Mouse (Mus musculus): Measurements from ENCODE around the gene Gm8104. TPM values are rescaled to one million over a fixed set of nuclear protein-coding genes. Genes with fewer than 3 reads are reported as not detected.
A peak's percentile ranks its signal among the peaks of the same experiment; 100 is the strongest.
"Not testable (repeated sequence)": the region's sequence is repeated elsewhere in the genome, so short reads cannot be mapped to it uniquely, and the experiment has no call there.

Gene Gm8104
- total RNA-seq (2021) = under 1 TPM; 0.57 to 0.64 TPM

- intact Hi-C loops (cut with DNase I); DNase-seq (ENCODE audit: low spot score in 2 of 2): not testable (repeated sequence)
These were observed at the start of gene Gm8104 for GRCm38 (mm10) chr14:43100301-43100700. TSS of gene Gm8104 (plus strand) at chr14:43100601.

- intact Hi-C loops (cut with DNase I); DNase-seq (ENCODE audit: low spot score in 2 of 2): not testable (repeated sequence)
These were observed 42.3 kb upstream of the Gm8104 start for GRCm38 (mm10) chr14:43058063-43058462.

GRCm38 (mm10) chr14:43060179-43060578, 40.2 kb upstream of the Gm8104 start:
- DNase-seq (ENCODE audit: low spot score in 2 of 2); intact Hi-C loops (cut with DNase I): not testable (repeated sequence)

- intact Hi-C loops (cut with DNase I); DNase-seq (ENCODE audit: low spot score in 2 of 2): not testable (repeated sequence)
These were observed 23.9 kb upstream of the Gm8104 start, which contains the start of gene Gm8094 for GRCm38 (mm10) chr14:43076543-43076942. TSS of gene Gm8094 (minus strand) at chr14:43076643.

GRCm38 (mm10) chr14:43084936-43085730, 15.3 kb upstream of the Gm8104 start:
- intact Hi-C loops (cut with DNase I) = not testable (repeated sequence)
- peak in 1 of 2 experiments; percentile 28 for DNase-seq (ENCODE audit: low spot score in 2 of 2)

- intact Hi-C loops (cut with DNase I); DNase-seq (ENCODE audit: low spot score in 2 of 2): not testable (repeated sequence)
These were observed 11.1 kb upstream of the Gm8104 start for GRCm38 (mm10) chr14:43089103-43089919.

GRCm38 (mm10) chr14:43119673-43120072, 19.3 kb downstream of the Gm8104 start:
- DNase-seq (ENCODE audit: low spot score in 2 of 2); intact Hi-C loops (cut with DNase I): not testable (repeated sequence)

GRCm38 (mm10) chr14:43126286-43126685, 25.9 kb downstream of the Gm8104 start:
- DNase-seq (ENCODE audit: low spot score in 2 of 2); intact Hi-C loops (cut with DNase I): not testable (repeated sequence)

Other genes starting within 250 kb of the Gm8104 start
- not detected for gene Gm21977, start 247.1 kb upstream of the Gm8104 start, total RNA-seq (2021)
- not detected for gene Gm8082, start 107.0 kb upstream of the Gm8104 start, total RNA-seq (2021)
- not detected for gene Gm10376, start 85.0 kb upstream of the Gm8104 start, total RNA-seq (2021)
- not detected for gene Gm8094, start 24.0 kb upstream of the Gm8104 start, total RNA-seq (2021)
- 1 to 10 TPM in 1 of 2 experiments, under 1 TPM in 1; 0.78 to 1.2 TPM for gene Gm7233, start 79.3 kb downstream of the Gm8104 start, total RNA-seq (2021)
- gene Gm8122, start 134.7 kb downstream of the Gm8104 start, total RNA-seq (2021) = not detected
- gene Gm8126, start 158.0 kb downstream of the Gm8104 start, total RNA-seq (2021) = 1 to 10 TPM in 1 of 2 experiments, under 1 TPM in 1; 0.64 to 1.3 TPM
- under 1 TPM in 1 of 2 experiments, not detected in 1; 0.23 TPM for gene Gm9732, start 174.4 kb downstream of the Gm8104 start, total RNA-seq (2021)
- gene Gm8127, start 193.2 kb downstream of the Gm8104 start, total RNA-seq (2021) = not detected
- not detected for gene 1700001F09Rik, start 247.2 kb downstream of the Gm8104 start, total RNA-seq (2021)

All from left cerebral cortex, postnatal 25 days (tissue).